Mouse (Mus musculus) ovary, postnatal 10 days (tissue): ENCODE measurements at regions not wholly inside any gene's neighbourhood (a gene's known extent, or its start where the extent isn't known, plus 50 kb on each side); places are given as distances from the start of the nearest gene placed in this dataset.

Experiments used
- DNase-seq: peaks from one replicate; pipeline ENCODE4 v3.0.0; 2022; ENCODE audit warnings: low spot score

DNA sequence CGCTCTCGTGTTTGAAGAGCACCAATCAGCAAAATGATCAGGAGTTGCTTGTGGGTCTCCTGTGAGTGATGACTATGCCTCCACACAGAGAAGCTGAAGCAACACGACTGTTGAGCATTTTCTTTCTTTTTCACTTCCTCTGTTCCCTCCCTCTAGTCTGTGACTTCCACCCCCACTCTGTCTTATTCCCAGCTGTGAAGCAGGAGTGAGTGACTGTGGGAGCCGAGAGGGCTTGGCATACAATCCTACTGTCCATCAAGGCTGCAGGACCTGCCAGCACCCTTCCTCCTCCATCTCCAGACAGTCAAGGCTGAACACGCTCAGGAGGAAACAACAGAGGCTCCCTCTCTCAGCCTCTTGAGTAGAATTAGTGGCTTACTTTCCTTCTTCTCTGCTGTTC, 401.3 kb downstream of the Plcl1 start:
- DNase-seq: no peak

DNA sequence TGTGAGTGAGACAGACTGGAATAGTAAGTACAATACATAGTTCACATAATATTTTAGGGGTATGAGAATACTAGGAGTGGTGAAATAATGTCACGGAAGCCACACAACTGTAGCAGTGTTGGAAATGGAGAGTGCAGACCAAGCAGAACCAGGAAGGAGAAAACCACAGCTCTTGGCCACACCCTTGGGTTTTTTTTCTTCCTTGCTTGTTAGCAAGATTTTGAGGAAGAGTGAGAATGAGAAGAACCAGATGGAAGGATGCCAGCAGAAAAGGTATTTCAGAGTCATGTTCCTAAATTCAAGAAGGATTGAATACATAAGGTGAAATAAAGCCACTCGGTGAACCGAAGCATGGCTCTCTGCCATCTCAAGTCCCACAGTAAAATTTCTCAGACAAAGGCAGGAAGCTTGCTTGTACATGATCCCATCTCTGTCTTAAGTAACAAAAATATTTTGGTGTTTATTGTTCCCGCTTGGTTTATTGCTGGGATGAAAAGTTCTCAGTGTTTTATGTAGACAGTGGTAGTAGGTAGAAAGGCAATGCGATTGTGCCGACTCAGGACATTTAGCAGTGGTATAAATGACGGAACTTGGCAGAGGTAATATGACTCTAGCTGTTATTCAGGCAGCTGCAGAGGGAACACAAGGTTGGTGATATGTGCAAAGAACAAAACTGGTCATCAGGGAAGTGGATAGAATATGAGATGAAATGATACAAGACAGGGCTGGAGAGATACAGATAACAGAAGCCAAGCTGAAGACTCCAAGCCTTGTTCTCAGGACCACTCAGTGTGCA, 403.2 kb downstream of the Plcl1 start:
- no peak for DNase-seq

DNA sequence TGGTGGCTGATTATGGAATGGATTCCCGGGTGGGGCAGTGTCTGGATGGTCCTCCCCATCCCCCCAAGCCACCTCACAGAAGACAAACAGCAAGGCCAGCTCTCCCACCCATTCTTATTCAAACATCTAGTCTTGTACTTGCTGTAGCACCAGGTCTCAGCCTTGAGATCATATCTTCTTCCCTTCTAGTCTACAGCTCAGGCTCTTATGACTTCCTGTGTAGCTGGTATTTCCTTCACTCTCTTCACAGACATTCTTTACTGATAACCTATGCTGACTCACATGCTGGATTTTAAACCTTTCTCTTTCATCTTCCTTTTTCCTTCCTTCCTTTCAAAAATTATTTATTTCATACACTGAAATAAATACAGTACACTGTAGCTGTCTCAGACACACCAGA, 406.8 kb downstream of the Plcl1 start:
- no peak for DNase-seq

DNA sequence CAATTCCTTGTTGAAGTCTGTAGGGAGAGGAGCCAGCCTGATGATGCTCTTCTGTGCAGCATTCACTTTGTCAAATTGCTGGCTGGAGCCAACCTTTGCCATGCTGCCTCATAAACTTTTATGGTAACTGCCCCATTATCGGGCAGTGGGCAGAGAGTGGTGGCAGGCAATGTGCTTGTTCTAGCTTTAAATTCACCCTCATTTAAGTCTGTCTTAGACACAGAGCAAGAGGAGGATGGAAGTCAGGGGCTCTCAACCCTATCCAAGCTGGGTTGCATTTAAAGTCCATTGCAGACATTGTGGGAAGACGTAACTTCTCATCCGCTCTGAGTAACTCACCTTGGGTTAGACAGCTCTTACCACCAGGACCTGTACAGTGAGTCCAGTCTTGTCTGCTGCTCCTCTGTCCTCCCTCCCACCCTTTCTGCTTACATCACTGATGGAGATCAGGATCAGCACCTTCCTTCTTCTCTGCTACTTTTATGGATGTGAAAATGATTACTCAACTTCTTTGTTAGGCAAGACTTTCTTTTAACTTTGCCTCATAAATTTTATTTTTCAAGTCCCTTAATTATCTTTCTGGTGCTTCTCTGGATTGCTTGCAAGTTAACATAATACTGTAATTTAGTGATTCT, 415.3 kb downstream of the Plcl1 start:
- DNase-seq: no peak

DNA sequence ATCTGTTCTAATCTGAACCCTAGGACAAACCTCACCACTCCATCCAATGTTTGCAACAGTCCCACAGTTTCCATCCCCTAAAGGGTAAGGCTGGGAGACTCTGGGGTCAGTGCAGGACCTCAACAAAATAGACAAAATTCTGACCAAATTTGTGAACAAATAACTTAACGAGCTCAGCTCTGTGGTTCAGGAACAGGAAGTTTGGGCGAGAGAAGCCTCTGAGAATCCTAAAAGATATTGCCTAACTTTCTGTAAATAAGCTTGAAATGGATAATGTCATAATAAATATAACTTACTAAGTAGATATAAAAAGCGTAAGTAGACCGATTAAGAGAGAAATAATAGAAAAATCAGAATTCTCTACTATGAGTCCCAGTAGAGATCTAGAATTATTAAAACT, 416.9 kb downstream of the Plcl1 start:
- DNase-seq: no peak

DNA sequence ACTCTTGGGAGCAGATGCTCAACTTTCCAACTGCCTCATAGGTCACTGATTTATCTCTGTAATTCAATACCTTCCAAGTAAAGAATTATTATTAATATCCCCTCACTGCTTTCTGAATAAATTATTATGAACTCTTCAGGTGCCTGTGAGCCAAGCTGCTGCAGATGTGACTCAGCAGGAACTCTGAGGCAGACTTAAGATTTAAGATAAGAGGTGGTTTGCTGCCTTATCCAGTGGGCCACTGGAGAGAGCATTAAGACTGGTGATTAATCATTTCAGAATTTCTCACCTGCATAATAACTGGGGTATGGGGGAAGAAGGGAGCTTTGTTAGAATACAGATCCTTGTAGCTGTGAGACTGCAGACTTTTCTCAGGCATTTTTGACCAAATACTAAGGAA, 421.5 kb downstream of the Plcl1 start:
- no peak for DNase-seq

DNA sequence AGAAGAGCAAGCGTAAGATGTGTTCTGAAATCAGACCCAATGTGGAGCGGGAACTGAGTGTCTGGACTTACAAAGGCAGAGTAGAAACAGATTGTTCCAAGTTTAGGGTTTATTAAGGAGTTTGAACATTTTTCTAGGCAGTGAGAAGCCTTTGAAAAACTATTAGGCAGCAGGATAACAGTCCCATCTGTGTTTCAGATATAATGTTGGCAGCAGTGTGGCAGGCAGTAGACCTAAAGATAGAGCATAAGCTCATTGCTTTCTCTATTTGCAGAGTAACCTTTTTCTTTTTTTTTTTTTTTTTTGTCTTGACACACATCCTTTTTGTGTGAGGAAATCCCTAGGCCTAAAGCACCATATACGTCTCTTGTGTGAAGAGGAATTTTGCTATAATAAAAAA, 429.6 kb downstream of the Plcl1 start:
- DNase-seq: no peak

GRCm38 (mm10) chr1:55836750-55837149, 431.0 kb downstream of the Plcl1 start:
- DNase-seq: no peak

- DNase-seq: no peak
Observed at GRCm38 (mm10) chr1:55837366-55837765, 431.6 kb downstream of the Plcl1 start.

- DNase-seq: no peak
Observed at GRCm38 (mm10) chr1:55838168-55838567, 432.4 kb downstream of the Plcl1 start.

GRCm38 (mm10) chr1:55848806-55849205, 443.1 kb downstream of the Plcl1 start:
- DNase-seq: no peak

DNA sequence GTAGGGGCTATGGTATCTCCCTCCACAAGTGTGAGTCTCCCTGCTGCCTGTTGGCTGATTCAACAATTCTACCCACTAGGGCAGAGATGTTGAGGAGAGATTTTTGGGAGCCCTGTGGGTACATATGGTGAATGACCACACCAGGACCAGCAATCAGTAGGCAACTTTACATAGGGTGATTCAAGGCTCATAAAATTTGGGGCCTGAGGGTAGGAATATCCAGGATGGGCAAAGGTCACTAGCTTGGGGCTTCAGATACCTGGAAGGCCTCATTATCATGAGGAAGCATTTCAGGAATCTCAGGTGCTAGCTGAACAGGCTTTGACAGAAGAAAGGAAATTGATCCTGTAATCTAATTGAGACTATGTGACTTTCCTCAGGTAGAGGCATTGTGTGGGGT, 446.6 kb downstream of the Plcl1 start:
- no peak for DNase-seq

- DNase-seq: no peak
Observed at GRCm38 (mm10) chr1:55859113-55859512, 453.4 kb downstream of the Plcl1 start.

DNA sequence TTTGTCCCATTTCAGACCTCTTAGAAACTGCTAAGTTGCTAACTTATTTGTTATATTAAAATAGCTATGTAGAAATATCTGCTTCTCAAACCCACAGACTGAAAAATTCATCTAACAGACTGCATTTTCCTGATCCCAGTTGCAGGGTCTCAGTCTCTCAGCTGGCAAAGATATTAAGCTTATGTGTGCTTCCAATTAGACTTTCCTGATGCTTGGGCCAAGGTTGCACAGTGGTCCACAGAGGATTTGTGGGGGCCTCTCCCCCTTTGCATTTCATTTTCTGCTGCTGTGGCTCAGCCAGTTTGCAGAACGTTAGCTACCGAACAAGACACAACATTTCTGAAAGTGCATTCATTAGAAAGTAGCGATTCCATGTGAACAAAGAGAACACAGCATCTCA, 457.4 kb downstream of the Plcl1 start:
- DNase-seq: no peak

GRCm38 (mm10) chr1:55865274-55865673, 459.6 kb downstream of the Plcl1 start:
- DNase-seq: no peak

DNA sequence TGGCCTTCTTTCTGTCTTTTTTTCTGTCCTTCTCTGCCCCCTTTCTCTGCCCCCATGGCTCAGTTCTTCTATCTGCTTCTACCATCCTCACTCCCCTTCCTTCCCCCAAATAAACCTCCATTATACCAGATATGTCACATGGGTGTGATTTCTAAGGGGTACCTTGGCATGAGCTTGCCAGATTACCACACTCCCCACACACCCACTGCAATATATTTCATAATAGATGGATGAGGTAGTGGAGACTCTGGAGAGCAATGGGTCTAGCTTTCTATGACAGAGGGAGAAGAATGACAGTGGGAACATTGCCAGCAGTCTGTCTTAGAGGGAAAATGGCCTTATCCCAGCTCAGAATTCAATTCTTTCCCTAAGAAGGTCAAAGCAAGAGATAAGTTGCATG, 461.0 kb downstream of the Plcl1 start:
- DNase-seq: no peak

GRCm38 (mm10) chr1:55873583-55873982, 467.9 kb downstream of the Plcl1 start:
- no peak for DNase-seq

DNA sequence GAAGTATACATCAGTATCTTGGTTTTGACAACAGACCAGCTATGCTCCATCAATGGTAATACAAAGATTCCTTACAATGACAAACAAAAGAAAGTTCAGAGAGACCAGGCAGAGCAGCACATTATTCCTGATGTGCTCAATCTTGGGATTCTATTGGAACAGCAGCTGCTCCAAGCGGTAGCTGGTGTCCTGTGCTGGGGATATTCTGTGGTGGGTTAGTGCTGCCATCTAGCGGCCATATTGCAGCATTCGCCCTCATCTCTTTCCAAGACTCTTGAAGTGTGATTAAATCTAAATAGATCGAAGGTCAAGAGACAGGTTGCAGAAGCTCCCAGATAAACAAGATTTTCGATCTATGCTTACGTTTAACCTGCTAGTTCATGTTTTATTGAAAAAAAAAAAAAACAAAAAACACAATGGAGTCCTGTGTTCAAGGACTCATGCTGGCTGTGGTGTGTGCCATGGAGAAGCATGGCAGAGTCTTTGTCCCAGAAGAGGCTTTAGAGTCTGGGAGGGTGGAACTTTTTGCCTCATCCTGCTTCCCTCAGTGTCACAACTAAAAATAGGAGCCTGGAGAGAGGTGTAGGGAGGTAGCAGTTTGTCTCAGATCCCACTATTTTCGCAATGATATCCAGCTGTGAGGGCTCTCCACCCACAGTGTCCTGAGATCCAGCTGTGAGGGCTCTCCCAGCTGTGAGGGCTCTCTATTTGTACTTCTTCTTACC, 468.6 kb downstream of the Plcl1 start:
- DNase-seq: peak; percentile 15

DNA sequence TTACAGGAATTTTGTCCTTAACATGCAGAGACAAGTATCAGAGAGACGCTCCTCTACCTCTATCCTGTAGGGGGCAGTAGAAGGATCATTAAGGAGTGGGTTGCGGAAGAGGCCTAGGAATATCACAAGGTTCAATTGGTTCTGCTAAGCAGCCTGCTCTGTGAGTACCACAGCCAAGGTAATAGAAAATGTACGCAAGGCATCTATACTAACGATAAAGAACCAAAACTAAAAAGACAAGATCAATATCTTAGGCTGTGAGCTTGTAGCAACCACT, 469.1 kb downstream of the Plcl1 start:
- no peak for DNase-seq

- no peak for DNase-seq
Observed at GRCm38 (mm10) chr1:55884576-55884975, 478.9 kb downstream of the Plcl1 start.

GRCm38 (mm10) chr1:55886383-55887070, 480.8 kb downstream of the Plcl1 start:
- DNase-seq: no peak

GRCm38 (mm10) chr1:55887386-55887785, 481.7 kb downstream of the Plcl1 start:
- DNase-seq: no peak
